Mouse (Mus musculus) forebrain, embryonic 11.5 days (tissue): ENCODE measurements around the gene Irs1. TPM values are rescaled to one million over a fixed set of nuclear protein-coding genes. Genes with fewer than 3 reads are reported as not detected.
A peak's percentile ranks its signal among the peaks of the same experiment; 100 is the strongest.

ENCODE experiments used
- ATAC-seq: fragments of 200-750 bp; cut with Nextera tagmentation; replicated peaks from 2 replicates; pipeline ENCODE4 v1.8.0; 2017; ENCODE audit warnings: moderate TSS enrichment; ENCODE audit not compliant: low FRiP score
- DNase-seq: peaks from one replicate; pipeline ENCODE4 v3.0.0-alpha.2; 2017; ENCODE audit warnings: low spot score
- H3K27ac ChIP-seq: fragments of 300-500 bp; sonication (generic); 2 replicates; pipeline ENCODE4 v1.5.1; 2014; ENCODE audit warnings: low read depth, low read length
- H3K27me3 ChIP-seq: fragments of 300-500 bp; sonication (generic); 2 replicates; pipeline ENCODE4 v1.6.1; 2014; ENCODE audit warnings: mild to moderate bottlenecking, low read length, mixed read lengths; ENCODE audit not compliant: control insufficient read depth, insufficient read depth
- H3K36me3 ChIP-seq: fragments of 300-500 bp; sonication (generic); 2 replicates; pipeline ENCODE4 v1.6.1; 2014; ENCODE audit warnings: mild to moderate bottlenecking, low read length, moderate library complexity, mixed read lengths; ENCODE audit not compliant: control insufficient read depth, insufficient read depth
- H3K4me1 ChIP-seq: fragments of 300-500 bp; sonication (generic); replicated peaks from 2 replicates; pipeline ENCODE4 v1.6.1; 2014; ENCODE audit warnings: low read length, mixed read lengths; ENCODE audit not compliant: control insufficient read depth, insufficient read depth
- H3K4me2 ChIP-seq: fragments of 300-500 bp; sonication (generic); 2 replicates; pipeline ENCODE4 v1.6.1; 2014; ENCODE audit warnings: low read depth, mild to moderate bottlenecking, low read length, moderate library complexity, mixed read lengths; ENCODE audit not compliant: severe bottlenecking
- H3K4me3 ChIP-seq: fragments of 300-500 bp; sonication (generic); 2 replicates; pipeline ENCODE4 v1.5.1; 2014; ENCODE audit warnings: low read depth, low read length
- H3K9ac ChIP-seq: fragments of 300-500 bp; sonication (generic); 2 replicates; pipeline ENCODE4 v1.6.1; 2014; ENCODE audit warnings: low read length
- H3K9me3 ChIP-seq: fragments of 300-500 bp; sonication (generic); 2 replicates; pipeline ENCODE4 v1.6.1; 2016; ENCODE audit warnings: low read length, mixed read lengths; ENCODE audit not compliant: control insufficient read depth
- WGBS: fragments of 180-500 bp; shearing (Covaris S2); extraction: QIAGEN DNeasy Blood & Tissue Kit; methylation state at CpG from one replicate; pipeline ENCODE4 v1.1.7; 2014; 5-methylcytosine and 5-hydroxymethylcytosine counted together
- polyA plus RNA-seq: library from polyadenylated mRNA; unstranded; fragments of >200 nt; fragmentation: Nextera tagmentation; extraction: Ambion mirVana; gene quantifications from 2 replicates; pipeline ENCODE4 v1.2.1, GENCODE M21; 2014

Gene Irs1
- polyA plus RNA-seq, 1 experiment from 2014 or later: 17.5 TPM

GRCm38 (mm10) chr1:82273529-82273928 is 17.7 kb downstream of the Irs1 start:
- Histone ChIP-seq H3K4me2 (no peak overlapping the region), H3K27me3 (no peaks in the 10 kb centered on the region), H3K4me3 (no peak overlapping the region), H3K4me1 (peaks cover 7% of the 10 kb centered on the region; the same call in 1 of the 2 replicates), H3K36me3 (peaks cover 3% of the 10 kb centered on the region; the same call in 1 of the 2 replicates), H3K9ac (no peak overlapping the region), H3K9me3 (no peaks in the 10 kb centered on the region), H3K27ac (0 out of 2 replicates have a peak overlapping the region, but pooled peaks have one; percentile 20)
- WGBS: 8% methylated on average over 6 of the region's 6 CpGs
- DNase-seq (no peak), ATAC-seq (peak; percentile 53)

GRCm38 (mm10) chr1:82272231-82272630 is 19.0 kb downstream of the Irs1 start:
- Histone ChIP-seq H3K9me3 (no peaks in the 10 kb centered on the region), H3K36me3 (peaks cover 3% of the 10 kb centered on the region; the same call in 1 of the 2 replicates), H3K4me3 (no peak overlapping the region), H3K27me3 (no peaks in the 10 kb centered on the region), H3K9ac (no peak overlapping the region), H3K4me2 (no peak overlapping the region), H3K27ac (no peak overlapping the region), H3K4me1 (peaks cover 7% of the 10 kb centered on the region; the same call in 1 of the 2 replicates)
- ATAC-seq (no peak), DNase-seq (no peak)
- WGBS: 58% methylated on average over 5 of the region's 5 CpGs

DNA sequence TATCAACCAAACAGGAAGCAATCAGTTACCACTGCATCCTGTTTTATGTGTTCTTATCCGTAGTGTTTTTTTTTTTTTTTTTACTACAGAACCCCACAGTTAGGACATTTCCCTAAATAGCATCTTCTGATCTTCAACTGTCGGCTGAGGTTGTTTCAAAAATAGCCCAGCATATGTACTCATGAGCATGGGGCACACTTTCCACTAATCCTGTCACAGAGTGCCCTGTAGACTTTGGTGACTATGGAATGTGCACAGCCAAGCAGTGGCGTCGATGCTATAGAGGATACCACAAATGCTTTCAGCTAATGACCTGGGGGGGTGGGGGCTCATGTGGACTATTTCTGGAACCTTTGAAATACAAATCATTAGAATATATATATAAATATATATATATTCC is 23.7 kb downstream of the Irs1 start:
- DNase-seq (no peak), ATAC-seq (no peak)
- Histone ChIP-seq H3K4me1 (no peaks in the 10 kb centered on the region; the same call in 1 of the 2 replicates), H3K36me3 (no peaks in the 10 kb centered on the region), H3K9ac (no peak overlapping the region), H3K4me3 (no peak overlapping the region), H3K4me2 (no peak overlapping the region), H3K9me3 (no peaks in the 10 kb centered on the region), H3K27me3 (no peaks in the 10 kb centered on the region), H3K27ac (no peak overlapping the region)
- 86% methylated on average over 4 of the region's 4 CpGs for WGBS

DNA sequence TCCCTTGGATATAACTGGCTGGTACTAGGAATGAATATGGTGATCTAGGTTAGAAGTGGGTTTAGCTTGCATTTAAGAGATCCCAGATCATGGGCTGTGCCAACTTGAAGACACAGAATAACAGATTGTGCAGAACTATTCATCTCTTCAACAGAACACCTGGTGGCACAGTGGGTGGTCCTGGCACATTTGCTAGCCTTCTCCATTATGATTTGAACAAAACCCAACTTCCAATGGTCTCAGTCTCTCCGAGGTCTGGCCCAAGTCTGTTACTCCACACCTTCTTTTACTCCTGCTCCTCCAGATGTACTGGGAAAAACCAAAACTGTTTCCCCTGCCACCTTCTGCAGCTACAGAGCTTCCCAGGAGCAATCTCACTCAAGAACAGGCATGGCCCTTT is 28.9 kb downstream of the Irs1 start:
- no peak overlapping the region for H3K4me3 ChIP-seq
- H3K9ac ChIP-seq: no peak overlapping the region
- peaks cover 5% of the 10 kb centered on the region; the same call in 1 of the 2 replicates for H3K4me1 ChIP-seq
- no peaks in the 10 kb centered on the region for H3K27me3 ChIP-seq
- WGBS: 72% methylated on average over 1 of the region's 1 CpGs
- no peaks in the 10 kb centered on the region for H3K36me3 ChIP-seq
- H3K4me2 ChIP-seq: no peak overlapping the region
- H3K9me3 ChIP-seq: no peaks in the 10 kb centered on the region
- ATAC-seq: no peak
- H3K27ac ChIP-seq: no peak overlapping the region
- DNase-seq: no peak

DNA sequence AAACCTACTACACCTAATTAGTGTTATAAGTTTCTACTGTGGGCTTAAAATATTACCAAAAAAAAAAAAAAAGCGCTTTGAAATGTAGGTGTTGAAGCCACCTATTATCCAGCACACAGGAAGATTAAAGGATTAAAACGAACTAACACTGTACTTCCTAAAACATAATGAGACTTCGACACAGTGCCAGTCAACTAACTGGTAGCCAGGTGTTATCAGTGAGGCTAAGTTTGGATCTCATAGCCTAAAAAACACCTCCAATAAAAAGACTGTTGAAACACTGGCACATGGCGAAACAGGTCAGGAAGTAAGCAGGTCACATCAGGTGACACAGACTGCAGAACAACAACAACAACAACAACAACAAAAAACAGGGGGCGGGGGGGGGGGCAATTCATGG is 29.6 kb downstream of the Irs1 start:
- Histone ChIP-seq H3K4me1 (peaks cover 5% of the 10 kb centered on the region; the same call in 1 of the 2 replicates), H3K27ac (no peak overlapping the region), H3K4me2 (no peak overlapping the region), H3K27me3 (no peaks in the 10 kb centered on the region), H3K36me3 (no peaks in the 10 kb centered on the region), H3K9me3 (no peaks in the 10 kb centered on the region), H3K4me3 (no peak overlapping the region), H3K9ac (no peak overlapping the region)
- no peak for DNase-seq
- peak; percentile 53; the same call in 1 of the 2 replicates for ATAC-seq
- WGBS: 77% methylated on average over 5 of the region's 5 CpGs

GRCm38 (mm10) chr1:82261053-82261618 is 30.1 kb downstream of the Irs1 start:
- Histone ChIP-seq H3K9ac (no peak overlapping the region), H3K27ac (no peak overlapping the region), H3K4me1 (peaks cover 5% of the 10 kb centered on the region; the same call in 1 of the 2 replicates), H3K4me3 (no peak overlapping the region), H3K4me2 (no peak overlapping the region), H3K27me3 (no peaks in the 10 kb centered on the region), H3K9me3 (no peaks in the 10 kb centered on the region), H3K36me3 (no peaks in the 10 kb centered on the region)
- DNase-seq (peak; percentile 79), ATAC-seq (peak; percentile 87)
- WGBS: 42% methylated on average over 9 of the region's 9 CpGs

- H3K27ac ChIP-seq: no peak overlapping the region
- H3K9me3 ChIP-seq: no peaks in the 10 kb centered on the region
- 49% methylated on average over 3 of the region's 3 CpGs for WGBS
- H3K4me2 ChIP-seq: no peak overlapping the region
- no peak overlapping the region for H3K9ac ChIP-seq
- no peaks in the 10 kb centered on the region for H3K27me3 ChIP-seq
- ATAC-seq: no peak
- peaks cover 5% of the 10 kb centered on the region; the same call in 1 of the 2 replicates for H3K4me1 ChIP-seq
- H3K36me3 ChIP-seq: no peaks in the 10 kb centered on the region
- no peak overlapping the region for H3K4me3 ChIP-seq
- no peak for DNase-seq
Observed at GRCm38 (mm10) chr1:82260055-82260454, 31.2 kb downstream of the Irs1 start.

DNA sequence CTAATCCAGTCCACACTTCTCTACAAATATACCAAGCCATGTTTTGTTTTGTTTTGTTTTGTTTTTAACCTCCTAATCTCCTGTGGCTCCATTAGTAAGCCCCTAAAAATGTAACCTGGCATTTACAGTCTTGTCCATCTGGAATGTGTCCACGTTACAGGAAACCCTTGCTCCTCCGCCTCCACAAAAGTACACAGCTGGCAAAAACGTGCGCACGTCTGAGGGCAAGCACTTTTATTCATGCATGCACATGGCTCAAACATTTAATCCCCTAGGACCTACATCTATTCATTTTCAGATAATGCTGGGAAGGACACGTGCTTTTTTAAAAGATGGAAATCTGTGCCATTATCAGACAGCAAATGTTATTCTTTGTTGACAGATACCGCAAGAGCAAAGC is 32.9 kb downstream of the Irs1 start:
- H3K27me3 ChIP-seq: no peaks in the 10 kb centered on the region
- 75% methylated on average over 7 of the region's 7 CpGs for WGBS
- peaks cover 5% of the 10 kb centered on the region; the same call in 1 of the 2 replicates for H3K4me1 ChIP-seq
- no peaks in the 10 kb centered on the region for H3K36me3 ChIP-seq
- H3K9ac ChIP-seq: no peak overlapping the region
- no peak overlapping the region for H3K4me2 ChIP-seq
- ATAC-seq (no peak), DNase-seq (no peak)
- no peak overlapping the region for H3K4me3 ChIP-seq
- no peak overlapping the region for H3K27ac ChIP-seq
- no peaks in the 10 kb centered on the region for H3K9me3 ChIP-seq

DNA sequence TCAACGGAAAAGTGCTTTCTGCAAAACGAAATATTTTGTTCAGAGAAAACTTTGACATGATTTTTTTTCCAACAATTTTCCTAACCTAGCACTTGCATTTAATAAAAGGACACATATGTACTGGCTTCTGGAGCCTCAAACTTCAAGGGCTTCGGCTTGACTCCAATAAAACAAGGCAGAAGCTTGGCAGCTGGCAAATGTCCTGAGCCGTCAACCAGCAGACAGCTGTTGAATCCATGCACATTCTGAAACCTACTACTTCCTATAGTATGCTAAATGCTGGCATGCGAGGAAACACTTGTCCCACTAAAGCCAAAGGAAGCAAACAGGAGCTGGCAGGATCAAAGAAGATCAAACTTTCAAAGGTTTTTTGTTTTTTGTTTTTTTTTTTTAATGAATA is 33.8 kb downstream of the Irs1 start:
- Histone ChIP-seq H3K4me3 (no peak overlapping the region), H3K27me3 (no peaks in the 10 kb centered on the region), H3K27ac (no peak overlapping the region), H3K9me3 (no peaks in the 10 kb centered on the region), H3K4me2 (no peak overlapping the region), H3K4me1 (peaks cover 5% of the 10 kb centered on the region; the same call in 1 of the 2 replicates), H3K9ac (no peak overlapping the region), H3K36me3 (no peaks in the 10 kb centered on the region)
- DNase-seq (no peak), ATAC-seq (no peak)
- 81% methylated on average over 5 of the region's 5 CpGs for WGBS
